Mouse (Mus musculus): ENCODE measurements around the gene Ebf3. TPM values are rescaled to one million over a fixed set of nuclear protein-coding genes. Genes with fewer than 3 reads are reported as not detected.

The Ebf3 gene
- polyA plus RNA-seq, 1 experiment from 2014 or later, result 9.8 TPM

Other genes with a start within 250 kb of the Ebf3 start
- 24.3 and 26.2 TPM in 2 replicates for gene 9430038I01Rik, start 96.3 kb upstream of the Ebf3 start, polyA plus RNA-seq (2014; fragmentation: Nextera tagmentation; extraction: Ambion mirVana)
- 311 and 328 TPM in 2 replicates for gene Glrx3, start 123.2 kb upstream of the Ebf3 start, polyA plus RNA-seq (2014; fragmentation: Nextera tagmentation; extraction: Ambion mirVana)